Mouse (Mus musculus): ENCODE measurements around the gene Dmtf1. TPM values are rescaled to one million over a fixed set of nuclear protein-coding genes. Genes with fewer than 3 reads are reported as not detected.

Dmtf1 gene
- total RNA-seq, 2 experiments from 2014 or later = 51.0 to 56.4 TPM

GRCm38 (mm10) chr5:9109582-9109981, 52.0 kb downstream of the Dmtf1 start:
- DNase-seq (ENCODE audit: low spot score in 2 of 2) = no peak

GRCm38 (mm10) chr5:9108490-9108889, 53.1 kb downstream of the Dmtf1 start:
- DNase-seq (ENCODE audit: low spot score in 2 of 2) = no peak

- no peak for DNase-seq (ENCODE audit: low spot score in 2 of 2)
Observed at GRCm38 (mm10) chr5:9107296-9108089, 54.1 kb downstream of the Dmtf1 start.

GRCm38 (mm10) chr5:9106806-9107205, 54.8 kb downstream of the Dmtf1 start:
- DNase-seq (ENCODE audit: low spot score in 2 of 2) = no peak

- DNase-seq (ENCODE audit: low spot score in 2 of 2) = no peak
Observed at GRCm38 (mm10) chr5:9103958-9104357, 57.6 kb downstream of the Dmtf1 start.

GRCm38 (mm10) chr5:9102696-9103095, 58.9 kb downstream of the Dmtf1 start:
- DNase-seq (ENCODE audit: low spot score in 2 of 2) = no peak

- DNase-seq (ENCODE audit: low spot score in 2 of 2) = peak in 1 of 2 experiments; percentile 27
Observed at GRCm38 (mm10) chr5:9100849-9101801, 60.5 kb downstream of the Dmtf1 start.

- DNase-seq (ENCODE audit: low spot score in 2 of 2) = peak; percentile 84 to 89
Observed at GRCm38 (mm10) chr5:9100207-9100848, 61.2 kb downstream of the Dmtf1 start, which contains the start of gene Tmem243. Tmem243 (plus strand) TSS chr5:9100668.

- DNase-seq (ENCODE audit: low spot score in 2 of 2) = no peak
Observed at GRCm38 (mm10) chr5:9093490-9093889, 68.1 kb downstream of the Dmtf1 start.

GRCm38 (mm10) chr5:9092716-9093115, 68.9 kb downstream of the Dmtf1 start:
- DNase-seq (ENCODE audit: low spot score in 2 of 2) = no peak

- no peak for DNase-seq (ENCODE audit: low spot score in 2 of 2)
Observed at GRCm38 (mm10) chr5:9090493-9091106, 71.0 kb downstream of the Dmtf1 start.

GRCm38 (mm10) chr5:9086924-9087719, 74.5 kb downstream of the Dmtf1 start:
- no peak for DNase-seq (ENCODE audit: low spot score in 2 of 2)

GRCm38 (mm10) chr5:9079773-9080501, 81.6 kb downstream of the Dmtf1 start:
- no peak for DNase-seq (ENCODE audit: low spot score in 2 of 2)

GRCm38 (mm10) chr5:9073177-9073854, 88.3 kb downstream of the Dmtf1 start:
- no peak for DNase-seq (ENCODE audit: low spot score in 2 of 2)

GRCm38 (mm10) chr5:9071360-9071759, 90.2 kb downstream of the Dmtf1 start:
- DNase-seq (ENCODE audit: low spot score in 2 of 2) = no peak

- no peak for DNase-seq (ENCODE audit: low spot score in 2 of 2)
Observed at GRCm38 (mm10) chr5:9069599-9070209, 91.9 kb downstream of the Dmtf1 start.

- DNase-seq (ENCODE audit: low spot score in 2 of 2) = peak; percentile 29 to 43
Observed at GRCm38 (mm10) chr5:9068886-9069285, 92.7 kb downstream of the Dmtf1 start.

Measured in left cerebral cortex, adult 18-20 months (tissue).